Mouse (Mus musculus) midbrain, embryonic 13.5 days (tissue): ENCODE results near the gene Slc26a10. TPM values are rescaled to one million over a fixed set of nuclear protein-coding genes. Genes with fewer than 3 reads are reported as not detected.

Source experiments
- polyA plus RNA-seq: library from polyadenylated mRNA; unstranded; fragments of >200 nt; fragmentation: Nextera tagmentation; extraction: Ambion mirVana; gene quantifications from 2 replicates; pipeline ENCODE4 v1.2.1, GENCODE M21; 2015

Gene Slc26a10
- polyA plus RNA-seq, 1 experiment from 2014 or later, result 1.0 TPM

Other genes with a start within 250 kb of the Slc26a10 start
- gene Ctdsp2, start 201.9 kb downstream of the Slc26a10 start, polyA plus RNA-seq, result 18.7 and 23.6 TPM in 2 replicates
- 2.2 and 2.8 TPM in 2 replicates for gene Avil, start 179.9 kb downstream of the Slc26a10 start, polyA plus RNA-seq
- gene Tsfm, start 149.8 kb downstream of the Slc26a10 start, polyA plus RNA-seq, result 63.5 and 63.9 TPM in 2 replicates
- 21.1 and 22.0 TPM in 2 replicates for gene Mettl1, start 139.2 kb downstream of the Slc26a10 start, polyA plus RNA-seq
- gene Eef1akmt3, start 139.1 kb downstream of the Slc26a10 start, polyA plus RNA-seq, result 0.11 and 0.18 TPM in 2 replicates
- 0.08 and 0.14 TPM in 2 replicates for gene Cyp27b1, start 132.4 kb downstream of the Slc26a10 start, polyA plus RNA-seq
- gene March9, start 120.5 kb downstream of the Slc26a10 start, polyA plus RNA-seq, result 5.6 and 6.4 TPM in 2 replicates
- gene Cdk4, start 117.1 kb downstream of the Slc26a10 start, polyA plus RNA-seq, result 1,636 and 1,639 TPM in 2 replicates
- 136 and 138 TPM in 2 replicates for gene Tspan31, start 110.4 kb downstream of the Slc26a10 start, polyA plus RNA-seq
- gene Agap2, start 105.4 kb downstream of the Slc26a10 start, polyA plus RNA-seq, result 2.8 and 3.3 TPM in 2 replicates
- gene Os9, start 59.5 kb downstream of the Slc26a10 start, polyA plus RNA-seq, result 134 and 138 TPM in 2 replicates
- gene B4galnt1, start 15.4 kb downstream of the Slc26a10 start, polyA plus RNA-seq, result 28.8 and 30.2 TPM in 2 replicates
- 20.2 and 24.5 TPM in 2 replicates for gene Arhgef25, start 9.4 kb upstream of the Slc26a10 start, polyA plus RNA-seq
- gene Dtx3, start 15.1 kb upstream of the Slc26a10 start, polyA plus RNA-seq, result 195 and 234 TPM in 2 replicates
- gene Pip4k2c, start 30.9 kb upstream of the Slc26a10 start, polyA plus RNA-seq, result 16.9 and 17.3 TPM in 2 replicates
- gene Kif5a, start 82.7 kb upstream of the Slc26a10 start, polyA plus RNA-seq, result 73.0 and 76.7 TPM in 2 replicates
- 310 TPM in 2 replicates for gene Dctn2, start 85.7 kb upstream of the Slc26a10 start, polyA plus RNA-seq
- gene Mbd6, start 108.4 kb upstream of the Slc26a10 start, polyA plus RNA-seq, result 16.0 and 16.5 TPM in 2 replicates
- gene Mars, start 131.1 kb upstream of the Slc26a10 start, polyA plus RNA-seq, result 122 and 127 TPM in 2 replicates
- 0.77 and 1.4 TPM in 2 replicates for gene Arhgap9, start 141.3 kb upstream of the Slc26a10 start, polyA plus RNA-seq
- gene Gli1, start 161.3 kb upstream of the Slc26a10 start, polyA plus RNA-seq, result 1.3 and 1.5 TPM in 2 replicates
- 0.04 TPM in 1 of 2 replicates, not detected in the other for gene Inhbe, start 173.8 kb upstream of the Slc26a10 start, polyA plus RNA-seq
- gene Inhbc, start 189.8 kb upstream of the Slc26a10 start, polyA plus RNA-seq, result not detected in 2 replicates
- gene R3hdm2, start 199.7 kb upstream of the Slc26a10 start, polyA plus RNA-seq, result 35.0 and 36.1 TPM in 2 replicates